Mouse (Mus musculus) spleen, adult 18-20 months (tissue): ENCODE results near the gene Vmn1r165.
"Not testable (repeated sequence)": the region's sequence is repeated elsewhere in the genome, so short reads cannot be mapped to it uniquely, and the experiment has no call there.

Experiments used
- DNase-seq, 2 experiments: peaks; one replicate each; pipeline ENCODE4 v3.0.0; 2022; ENCODE audit warnings: mixed read lengths in 2 of 2

Gene Vmn1r165

GRCm38 (mm10) chr7:23217032-23217431 is at the start of gene Vmn1r165:
Gene Vmn1r165, plus strand, starts transcription at chr7:23217332.
- DNase-seq: not testable (repeated sequence)

DNA sequence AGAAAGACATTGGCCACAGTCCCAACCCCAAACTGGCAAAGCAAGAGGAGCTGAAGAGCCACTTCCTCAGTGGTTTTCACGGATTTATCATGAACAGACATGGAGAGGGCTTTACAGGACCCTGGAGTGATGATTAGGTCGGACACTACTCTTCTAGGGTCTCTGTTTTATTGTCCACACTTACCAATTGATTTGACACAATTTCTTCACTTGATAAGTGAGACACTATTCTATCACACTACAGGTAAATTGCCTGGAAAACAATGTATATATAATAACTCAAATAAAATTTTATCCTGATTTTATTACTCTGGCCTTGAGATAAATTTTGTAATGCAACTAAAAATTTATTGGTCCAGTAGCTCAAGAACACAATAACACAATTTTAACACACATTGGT is 34.5 kb downstream of the Vmn1r165 start, which contains the start of gene Vmn1r166:
TSS of gene Vmn1r166 (minus strand) at position 101 of the 400 bp plus-strand sequence.
- not testable (repeated sequence) for DNase-seq
